Mouse (Mus musculus): ENCODE measurements at regions not wholly inside any gene's neighbourhood (a gene's known extent, or its start where the extent isn't known, plus 50 kb on each side); places are given as distances from the start of the nearest gene placed in this dataset.

DNA sequence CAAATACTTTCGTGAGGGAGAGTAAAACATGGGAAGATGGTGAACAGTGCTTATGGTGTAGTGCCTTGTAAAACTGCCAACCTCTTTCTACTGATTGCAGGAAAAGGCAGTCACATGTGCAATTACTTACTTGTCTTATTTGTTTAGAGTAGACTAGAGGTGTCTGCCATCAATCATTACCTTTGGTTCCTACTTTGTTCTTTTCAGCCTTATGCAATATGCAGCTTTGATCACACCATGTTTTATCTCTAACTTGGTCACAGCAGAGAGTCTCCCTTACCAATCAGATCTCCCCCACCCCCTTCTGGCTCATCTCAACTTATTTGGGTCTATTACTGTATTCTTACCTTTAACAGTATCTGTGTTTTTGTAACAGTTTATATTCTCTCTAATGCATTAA, 1043.2 kb downstream of the Car8 start:
- TF ChIP-seq POLR2A (IDR thresholded peaks at IDR 0.05; ENCODE audit: borderline replicate concordance, low read depth, low read length) (no peak), CTCF (IDR thresholded peaks at IDR 0.05; ENCODE audit: low read depth, low read length) (no peak)

All from bone marrow macrophage, adult 2 months (primary cell).